Mouse (Mus musculus) spleen, postnatal 14 days (tissue): ENCODE measurements around the gene 4930596D02Rik.

Experiments
- DNase-seq, 2 experiments: peaks; one replicate each; pipeline ENCODE4 v3.0.0; 2021 to 2022; ENCODE audit warnings: low spot score in 2 of 2

Gene 4930596D02Rik

DNA sequence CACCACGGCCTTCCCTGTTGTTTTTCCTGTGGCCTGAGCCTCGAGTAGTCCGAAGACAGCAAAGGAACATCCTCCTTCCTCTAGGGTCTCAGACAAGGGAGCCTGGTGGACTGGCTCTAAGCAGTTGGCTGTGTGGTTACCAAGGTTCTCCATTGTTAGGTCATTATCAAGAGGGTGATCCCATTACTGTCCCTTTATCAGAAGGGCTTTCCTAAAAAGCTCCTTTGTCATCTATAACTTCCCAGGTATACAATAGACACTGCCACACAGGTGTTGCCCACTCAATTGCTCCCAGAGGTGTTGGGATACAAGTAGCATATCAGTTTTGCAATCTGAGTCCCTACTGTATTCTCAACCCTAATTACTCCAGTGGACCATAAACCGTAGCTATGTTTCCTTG lies at the start of gene 4930596D02Rik:
4930596D02Rik (minus strand) TSS at position 101 of the 400 bp plus-strand sequence.
- DNase-seq = no peak

DNA sequence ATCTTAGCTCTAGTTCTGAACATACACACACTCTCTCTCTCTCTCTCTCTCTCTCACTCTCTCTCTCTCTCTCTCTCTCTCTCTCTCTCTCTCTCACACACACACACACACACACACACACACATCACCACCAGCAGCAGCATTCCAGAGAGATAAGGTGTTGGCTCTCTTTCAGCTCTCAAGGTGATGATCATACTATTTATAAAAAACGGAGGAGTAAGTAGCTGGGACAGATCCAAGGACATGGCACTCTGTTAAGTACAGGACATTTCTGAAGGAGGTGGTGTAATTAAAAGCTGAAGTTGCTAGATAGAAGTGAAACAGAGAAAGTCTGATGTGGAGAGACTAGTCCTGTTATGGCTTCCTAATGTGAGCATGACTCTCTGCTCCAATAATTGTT lies 41.5 kb upstream of the 4930596D02Rik start:
- no peak for DNase-seq

DNA sequence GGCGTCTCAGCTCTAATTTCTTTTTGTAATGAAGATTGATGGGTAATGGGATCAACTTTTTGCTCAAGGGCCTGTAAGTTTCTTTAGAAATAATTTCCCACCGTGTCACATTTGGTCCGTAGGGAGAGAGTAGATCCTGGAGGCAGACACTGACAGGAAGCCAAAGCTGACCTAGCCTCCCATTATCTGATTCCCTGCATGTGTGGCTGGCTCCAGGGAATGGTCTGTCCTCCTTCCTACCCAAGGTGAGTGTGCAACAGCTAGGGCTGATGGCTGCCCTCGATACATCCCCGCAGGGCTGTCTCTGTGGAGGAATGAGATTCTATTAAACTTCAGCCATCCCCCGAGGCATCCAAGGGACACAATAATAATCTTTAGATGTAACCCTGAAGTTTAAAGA lies 33.5 kb upstream of the 4930596D02Rik start:
- no peak for DNase-seq

DNA sequence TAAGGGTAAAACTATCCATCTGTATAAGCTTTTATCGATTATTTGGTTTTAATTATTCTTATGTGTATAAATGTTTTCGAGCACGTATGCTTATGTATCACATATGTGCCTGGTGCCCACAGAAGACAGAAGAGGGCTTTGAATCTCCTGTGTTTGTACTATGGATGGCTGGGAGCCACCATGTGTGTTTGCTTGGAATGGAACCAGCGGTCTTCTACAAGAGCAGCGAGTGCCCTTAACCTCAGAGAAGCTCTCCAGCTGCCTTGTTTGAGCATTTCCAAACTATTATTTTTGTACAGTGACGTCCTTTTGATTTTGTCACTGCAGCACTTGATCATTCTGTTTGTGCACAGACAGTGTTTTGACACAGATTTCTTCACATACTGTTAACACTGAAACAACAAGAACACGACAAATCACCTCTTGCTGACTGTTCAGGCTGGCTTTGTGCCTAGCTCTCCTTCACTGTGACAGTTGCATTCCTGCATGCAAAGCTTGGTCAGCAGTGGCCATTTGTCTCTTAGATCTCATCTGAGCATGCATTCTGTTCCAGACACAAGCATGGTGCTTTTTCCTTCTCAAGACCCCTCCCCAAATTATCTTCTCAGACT lies 30.4 kb upstream of the 4930596D02Rik start:
- DNase-seq = no peak

GRCm38 (mm10) chr14:35792656-35793213 lies 19.0 kb downstream of the 4930596D02Rik start:
- DNase-seq = no peak

DNA sequence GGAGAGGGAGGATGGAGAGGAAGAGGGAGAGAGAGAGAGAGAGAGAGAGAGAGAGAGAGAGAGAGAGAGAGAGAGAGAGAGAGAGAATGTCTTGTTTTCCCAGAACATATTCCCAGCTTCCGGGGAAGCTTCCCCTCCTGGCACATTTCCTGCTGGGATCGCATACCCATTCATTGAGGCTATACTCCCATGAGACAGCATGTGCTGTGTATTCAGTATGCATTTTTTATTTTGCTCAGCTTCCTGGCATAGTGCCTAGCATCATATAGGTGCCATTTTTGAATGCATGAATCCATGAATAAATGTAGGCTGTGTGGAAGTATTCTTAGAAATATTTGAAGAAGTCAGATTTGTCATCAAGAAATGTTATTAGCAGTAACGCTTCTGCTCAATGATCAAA lies 31.7 kb downstream of the 4930596D02Rik start:
- DNase-seq = no peak

DNA sequence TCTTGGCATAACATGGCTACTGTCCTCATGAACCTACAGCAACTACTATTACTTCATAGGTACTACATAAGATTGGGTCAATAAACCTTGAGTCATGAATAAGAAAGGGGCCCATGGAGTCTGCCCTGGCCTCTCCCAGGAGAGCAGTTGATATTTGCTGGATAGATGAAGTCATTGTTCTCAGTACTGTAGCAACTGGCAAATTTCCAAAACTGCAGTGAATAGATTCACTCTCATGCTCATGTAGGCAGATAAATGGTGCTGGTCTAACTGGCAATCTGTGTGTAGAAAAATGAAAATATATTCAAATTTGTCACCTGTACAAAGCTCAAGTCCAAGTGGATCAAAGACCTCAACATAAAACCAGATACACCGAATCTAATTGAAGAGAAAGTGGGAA lies 38.5 kb downstream of the 4930596D02Rik start:
- DNase-seq = no peak
